Mouse (Mus musculus) T-helper 2 cell (primary cell): ENCODE data around the gene Ctbs.
"Not testable (repeated sequence)": the region's sequence is repeated elsewhere in the genome, so short reads cannot be mapped to it uniquely, and the experiment has no call there.

Source experiments
- in situ Hi-C: fragments of 300-600 bp; cut with MboI, MseI; formaldehyde crosslinking; loops from one replicate; pipeline ENCODE4 v1.15.1; 2025; ENCODE audit warnings: high pct_unique_total_duplicates

Gene Ctbs

DNA sequence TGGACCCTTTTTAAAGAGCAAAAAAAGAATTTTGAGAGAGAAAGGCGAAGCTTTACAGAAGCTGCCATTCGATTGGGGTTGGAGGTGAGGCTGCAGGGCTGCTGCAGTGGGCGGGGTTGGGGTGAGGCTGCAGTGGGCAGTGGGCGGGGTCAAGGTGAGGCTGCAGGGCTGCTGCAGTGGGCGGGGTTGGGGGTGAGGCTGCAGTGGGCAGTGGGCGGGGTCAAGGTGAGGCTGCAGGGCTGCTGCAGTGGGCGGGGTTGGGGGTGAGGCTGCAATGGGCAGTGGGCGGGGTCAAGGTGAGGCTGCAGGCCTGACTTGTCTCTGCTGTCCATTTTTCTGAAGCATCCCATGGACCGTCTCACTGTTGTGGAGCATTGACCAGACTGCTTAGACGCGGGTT lies 16.5 kb upstream of the Ctbs start:
- in situ Hi-C loops = not testable (repeated sequence)

- in situ Hi-C loops = no loop called here
Observed at GRCm38 (mm10) chr3:146433681-146434350, 15.8 kb upstream of the Ctbs start.

DNA sequence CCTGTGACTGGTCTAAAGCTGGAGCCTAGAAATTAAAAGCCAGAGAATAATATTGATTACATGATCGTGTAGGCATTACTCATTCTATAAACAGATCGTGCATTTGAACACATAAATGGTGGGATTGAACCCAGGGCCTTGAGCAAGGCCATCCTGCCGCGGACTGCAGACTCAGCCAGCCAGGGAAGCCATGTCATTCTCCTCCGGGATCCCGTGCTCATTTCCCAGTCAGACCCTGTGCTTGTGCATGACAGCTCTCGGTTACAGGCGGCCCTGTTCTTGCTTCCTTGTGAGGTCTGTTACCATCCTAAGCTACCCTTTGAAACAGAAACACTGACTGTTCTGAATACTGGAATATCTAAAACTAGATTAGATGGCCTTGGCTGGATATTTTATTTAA lies 14.9 kb upstream of the Ctbs start:
- in situ Hi-C loops = no loop called here

DNA sequence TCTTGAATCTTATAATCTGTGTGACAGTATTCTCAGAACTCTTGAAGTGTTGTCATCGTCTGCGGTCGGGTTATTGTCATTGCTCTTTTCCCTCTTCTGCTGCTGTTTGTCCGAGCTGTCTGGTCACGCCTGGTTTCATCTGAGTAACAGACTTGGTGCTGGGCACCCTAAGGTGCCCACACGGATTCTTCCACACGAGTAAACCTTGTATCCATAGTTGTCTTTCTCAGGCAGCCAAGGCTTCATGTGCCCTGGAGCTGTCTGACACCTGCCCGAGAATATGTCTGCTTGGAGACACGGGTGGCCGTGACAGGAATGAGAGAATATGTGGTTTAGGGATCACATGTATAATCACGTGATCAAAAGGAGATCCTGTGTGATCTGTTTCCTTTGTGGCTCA lies 14.1 kb upstream of the Ctbs start:
- in situ Hi-C loops = no loop called here

DNA sequence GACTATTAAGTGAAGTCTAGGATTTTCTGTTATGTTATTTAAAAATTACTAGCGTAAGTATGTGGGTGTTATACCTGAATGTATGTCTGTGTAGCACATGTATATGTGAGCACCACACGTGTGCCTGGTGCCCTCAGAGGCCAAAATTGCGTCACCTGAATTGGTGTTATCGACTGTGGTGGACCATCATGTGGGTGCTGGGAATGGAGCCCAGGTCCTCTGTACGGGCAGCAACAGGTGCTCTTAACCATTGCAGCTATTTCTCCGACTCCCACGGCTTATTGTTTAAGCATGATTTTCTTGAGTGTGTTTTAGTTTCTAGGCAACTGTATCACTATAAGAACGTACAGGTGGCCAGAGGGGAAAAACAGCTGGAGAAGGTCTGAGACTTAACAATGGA lies 13.5 kb upstream of the Ctbs start:
- in situ Hi-C loops = no loop called here

- in situ Hi-C loops = no loop called here
Observed at GRCm38 (mm10) chr3:146440011-146440410, 9.6 kb upstream of the Ctbs start.

DNA sequence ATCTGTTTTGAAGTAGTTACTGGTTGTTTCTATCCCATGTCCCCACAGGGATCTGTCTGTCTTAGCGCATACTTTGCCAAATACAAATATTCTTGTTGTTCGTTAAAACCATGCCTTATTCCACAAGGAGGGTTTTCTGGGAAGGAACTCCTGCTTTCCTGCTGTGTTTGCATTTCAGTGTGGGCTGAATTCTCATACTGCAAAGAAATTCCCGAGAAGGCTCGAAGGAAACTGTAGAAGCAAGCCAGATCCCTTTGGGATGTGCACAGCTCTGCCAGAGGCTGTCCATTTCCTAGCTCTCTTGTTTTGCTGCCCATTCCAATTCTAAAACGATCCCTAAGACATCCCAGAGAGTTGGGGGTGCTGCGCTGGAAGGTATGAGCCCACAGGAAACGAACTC lies 9.2 kb upstream of the Ctbs start:
- in situ Hi-C loops = no loop called here

DNA sequence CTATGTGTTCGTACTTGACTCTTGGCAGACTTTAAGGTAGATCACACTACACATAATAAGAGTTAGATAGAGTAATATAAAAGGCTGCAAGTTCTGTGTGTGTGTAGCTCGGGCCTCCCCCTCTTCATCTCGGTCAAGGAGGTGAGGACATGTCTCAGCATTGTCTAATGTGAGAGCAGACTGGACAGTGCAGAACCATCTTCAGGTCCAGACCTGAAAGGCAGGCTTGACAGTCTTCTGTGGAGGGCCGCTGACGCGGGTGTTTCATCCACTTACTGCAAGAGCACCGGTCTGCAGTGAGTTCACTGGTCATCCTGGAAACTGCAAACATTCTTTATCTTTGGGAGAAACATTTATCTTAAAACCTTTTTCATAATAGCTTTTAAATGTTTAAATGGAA lies 7.1 kb upstream of the Ctbs start:
- in situ Hi-C loops = no loop called here

DNA sequence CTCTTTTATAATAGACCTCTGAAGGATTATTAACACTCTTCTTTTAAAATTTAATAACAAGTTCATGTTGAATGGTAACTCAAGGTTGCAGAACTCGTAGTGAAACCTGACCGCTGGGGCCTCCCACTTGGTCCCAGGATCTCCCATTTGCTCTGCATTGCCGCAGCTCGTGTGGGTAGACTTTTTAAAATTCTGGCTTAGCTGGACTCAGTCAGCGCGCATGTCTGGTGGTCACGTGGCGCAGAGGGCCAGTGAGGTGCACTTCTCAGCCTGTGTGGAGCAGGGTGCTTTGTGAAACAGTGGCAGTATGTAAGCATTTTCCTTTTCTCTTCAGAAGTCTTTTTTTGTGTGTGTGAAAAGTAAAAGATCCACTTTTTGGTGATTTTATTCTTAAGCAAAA lies 6.7 kb upstream of the Ctbs start:
- in situ Hi-C loops = no loop called here

GRCm38 (mm10) chr3:146443380-146443779 lies 6.2 kb upstream of the Ctbs start:
- in situ Hi-C loops = no loop called here

GRCm38 (mm10) chr3:146444880-146445279 lies 4.7 kb upstream of the Ctbs start:
- in situ Hi-C loops = no loop called here

DNA sequence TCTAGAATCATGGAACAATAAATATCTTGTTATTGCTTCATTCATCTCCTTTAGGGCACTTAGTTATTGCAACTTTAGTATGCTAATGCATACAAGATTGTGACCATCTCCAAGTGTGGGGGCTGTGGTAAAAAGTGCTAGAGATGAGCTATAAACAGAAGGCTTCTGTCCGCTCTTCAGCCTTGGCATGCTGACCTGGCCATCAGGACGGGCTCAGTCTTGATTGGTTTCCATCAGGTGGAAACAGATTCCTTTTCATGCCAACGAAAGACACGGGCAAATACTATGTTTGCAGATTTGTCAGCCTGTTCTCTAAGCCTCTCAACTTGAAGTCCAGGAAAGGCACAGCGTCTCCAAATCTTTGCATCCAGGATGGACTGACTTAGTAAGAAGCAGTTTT lies 2.4 kb upstream of the Ctbs start:
- in situ Hi-C loops = no loop called here

GRCm38 (mm10) chr3:146447598-146447997 lies 2.0 kb upstream of the Ctbs start:
- in situ Hi-C loops = no loop called here

DNA sequence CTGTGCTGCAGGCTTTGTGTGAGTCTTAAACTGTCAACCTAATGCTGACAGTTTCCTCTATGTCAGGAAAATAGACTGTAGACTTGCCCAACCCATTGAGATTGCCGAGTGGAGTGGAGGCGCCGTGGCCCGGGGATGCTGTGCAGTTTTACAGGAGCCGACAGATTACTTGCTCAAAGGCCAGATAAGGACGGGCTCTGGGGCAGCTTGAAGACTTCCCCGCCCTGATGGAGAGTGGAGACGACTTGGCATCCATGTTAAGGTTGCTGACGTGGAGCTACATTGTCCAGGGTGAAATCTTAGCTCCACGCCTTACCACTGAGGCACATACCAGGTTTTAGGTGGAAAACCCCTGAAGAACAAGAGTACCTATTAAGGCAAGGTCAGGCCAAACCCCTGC lies 1.2 kb upstream of the Ctbs start:
- in situ Hi-C loops = no loop called here

DNA sequence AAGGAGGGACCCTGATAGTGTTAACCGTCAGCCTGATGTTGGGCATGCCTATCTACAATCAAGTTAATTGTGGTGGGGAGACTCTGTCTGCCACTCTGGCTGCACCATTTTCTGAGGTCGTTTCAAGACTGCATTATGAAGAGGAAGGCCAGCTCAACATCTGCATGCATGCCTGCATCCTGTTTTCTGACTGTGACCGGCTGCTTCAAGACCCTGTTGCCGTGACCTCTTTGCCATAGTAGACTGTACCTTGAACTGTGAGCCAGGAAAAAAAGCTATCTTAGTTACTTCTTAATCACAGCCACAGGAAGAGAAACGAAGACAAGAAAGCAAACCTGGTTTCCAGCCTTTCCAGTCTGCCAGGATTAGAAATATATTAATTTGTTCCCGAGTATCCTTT lies 626 bp upstream of the Ctbs start:
- in situ Hi-C loops = no loop called here

- in situ Hi-C loops = no loop called here
Observed at GRCm38 (mm10) chr3:146450371-146450841, 811 bp downstream of the Ctbs start.

DNA sequence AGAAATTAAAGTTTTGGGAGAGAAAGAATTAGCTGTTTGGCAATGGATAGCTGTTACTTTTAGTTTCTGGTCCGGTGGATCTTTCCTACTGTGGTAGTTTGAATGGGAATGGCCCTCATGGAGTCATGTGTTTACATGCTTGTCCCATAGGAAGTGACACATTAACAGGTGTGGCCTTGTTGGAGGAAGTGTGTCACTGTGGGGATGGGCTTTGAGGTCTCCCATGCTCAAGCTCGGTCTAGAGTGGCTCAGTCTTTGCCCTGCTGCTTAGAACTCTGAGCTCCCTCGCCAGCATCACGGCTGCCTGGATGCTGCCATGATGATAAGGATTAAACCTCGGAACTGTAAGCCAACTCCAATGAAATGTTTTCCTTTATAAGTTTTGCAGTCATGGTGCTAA lies 1.8 kb downstream of the Ctbs start:
- in situ Hi-C loops = no loop called here

- in situ Hi-C loops = no loop called here
Observed at GRCm38 (mm10) chr3:146462939-146463338, 13.3 kb downstream of the Ctbs start.

- in situ Hi-C loops = no loop called here
Observed at GRCm38 (mm10) chr3:146469226-146469625, 19.6 kb downstream of the Ctbs start.

GRCm38 (mm10) chr3:146472657-146473056 lies 23.1 kb downstream of the Ctbs start:
- in situ Hi-C loops = no loop called here

DNA sequence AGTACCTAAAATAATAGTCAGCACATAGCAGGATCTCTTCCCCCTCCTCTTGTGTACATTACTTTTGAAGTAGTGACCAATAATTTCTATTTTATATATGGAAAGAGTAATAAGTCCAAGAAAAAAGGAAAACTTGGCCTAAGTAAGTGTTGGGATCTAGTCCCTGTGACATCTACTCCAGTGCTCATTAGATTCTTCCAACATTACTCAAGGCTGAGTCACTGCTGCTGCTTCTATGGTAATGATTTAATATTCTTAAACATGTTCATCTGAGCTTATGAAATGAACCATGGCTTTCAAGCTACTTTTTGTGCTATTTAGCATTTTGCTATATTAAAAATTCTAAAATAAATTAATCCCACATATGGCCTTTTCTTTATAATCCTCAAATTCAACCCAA lies 24.1 kb downstream of the Ctbs start:
- in situ Hi-C loops = no loop called here

- in situ Hi-C loops = no loop called here
Observed at GRCm38 (mm10) chr3:146474428-146474827, 24.8 kb downstream of the Ctbs start.

DNA sequence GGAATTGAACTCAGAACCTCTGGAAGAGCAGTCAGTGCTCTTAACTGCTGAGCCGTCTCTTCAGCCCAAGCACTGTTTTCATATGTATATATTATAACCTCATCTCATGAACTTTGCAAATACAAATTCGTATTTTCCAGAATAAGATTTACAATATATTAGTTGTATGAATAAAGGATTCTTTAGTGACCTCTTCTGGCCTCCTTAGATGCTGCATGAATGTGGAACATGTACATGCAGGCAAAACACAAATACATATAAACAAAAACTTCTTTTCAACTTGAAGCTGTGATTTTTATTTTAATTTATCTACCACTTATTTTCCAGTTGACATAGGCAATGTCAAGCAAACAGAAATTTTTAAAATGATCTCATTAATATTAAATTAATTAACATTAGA lies 32.4 kb downstream of the Ctbs start:
- in situ Hi-C loops = no loop called here

DNA sequence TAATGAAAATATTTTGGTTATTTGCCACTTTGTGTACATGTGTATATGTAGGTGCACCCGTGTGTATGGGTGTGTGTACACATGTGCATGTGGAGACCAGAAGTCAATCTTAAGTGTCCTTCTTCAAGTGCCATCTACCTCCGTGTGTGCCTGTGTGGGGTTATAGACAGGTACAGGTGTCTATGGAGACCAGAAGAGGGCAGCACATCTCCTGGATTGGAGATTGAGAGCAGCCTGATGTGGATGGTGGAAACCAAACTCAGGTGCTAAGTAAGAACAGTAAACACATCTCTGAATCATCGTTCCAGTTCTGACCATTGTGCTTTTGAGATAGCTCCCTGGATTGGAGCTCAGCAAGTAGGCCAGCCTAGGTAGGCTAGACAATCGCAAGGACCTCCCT lies 36.9 kb downstream of the Ctbs start:
- in situ Hi-C loops = no loop called here
